Mouse (Mus musculus) layer of hippocampus, adult 18-20 months (tissue): Measurements from ENCODE around the gene Myh9. TPM values are rescaled to one million over a fixed set of nuclear protein-coding genes. Genes with fewer than 3 reads are reported as not detected.

Source experiments
- DNase-seq, 2 experiments: peaks; one replicate each; pipeline ENCODE4 v3.0.0; 2022; ENCODE audit warnings: low spot score in 2 of 2
- long read RNA-seq: library from polyadenylated mRNA; stranded (forward); transcript quantifications from one replicate; pipeline ENCODE4 v2.0.0, GENCODE M21; 2021
- total RNA-seq, 2 experiments: library from RNA; stranded (reverse); gene quantifications; 2 replicates each; pipeline ENCODE4 v1.2.3; 2021

Myh9 gene
- total RNA-seq, result 10 to 100 TPM; 86.7 to 88.3 TPM
- long read RNA-seq, full-length matches to known transcripts, result 26 of 39 reads
- long read RNA-seq, partial matches to known transcripts, result 7 of 39 reads
- long read RNA-seq, other reads (novel, unspliced or antisense), result 6 of 39 reads

- peak; percentile 97 to 100 for DNase-seq
Measured at GRCm38 (mm10) chr15:77842047-77842843, at the start of gene Myh9. Gene Myh9 (minus strand): TSS chr15:77842175.

DNA sequence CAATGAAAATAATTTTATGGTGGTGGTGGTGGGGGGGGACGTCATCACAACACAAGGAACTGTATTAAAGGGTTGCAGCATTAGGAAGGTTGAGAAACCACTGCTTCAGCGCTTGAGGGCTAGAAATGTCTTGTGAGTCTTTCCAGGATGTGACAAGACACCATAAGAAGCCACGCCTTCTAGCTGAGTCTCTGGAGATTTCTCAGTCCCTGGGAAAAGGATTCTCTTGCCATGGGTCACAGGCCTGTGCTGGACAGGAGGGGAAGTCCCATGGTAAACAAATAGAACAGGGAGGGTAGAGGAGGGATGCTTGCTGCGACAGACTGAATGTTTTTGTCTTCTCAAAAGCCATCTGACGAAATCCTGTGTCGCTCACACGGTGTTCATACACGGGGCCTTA lies 49.8 kb upstream of the Myh9 start:
- DNase-seq, result no peak

DNA sequence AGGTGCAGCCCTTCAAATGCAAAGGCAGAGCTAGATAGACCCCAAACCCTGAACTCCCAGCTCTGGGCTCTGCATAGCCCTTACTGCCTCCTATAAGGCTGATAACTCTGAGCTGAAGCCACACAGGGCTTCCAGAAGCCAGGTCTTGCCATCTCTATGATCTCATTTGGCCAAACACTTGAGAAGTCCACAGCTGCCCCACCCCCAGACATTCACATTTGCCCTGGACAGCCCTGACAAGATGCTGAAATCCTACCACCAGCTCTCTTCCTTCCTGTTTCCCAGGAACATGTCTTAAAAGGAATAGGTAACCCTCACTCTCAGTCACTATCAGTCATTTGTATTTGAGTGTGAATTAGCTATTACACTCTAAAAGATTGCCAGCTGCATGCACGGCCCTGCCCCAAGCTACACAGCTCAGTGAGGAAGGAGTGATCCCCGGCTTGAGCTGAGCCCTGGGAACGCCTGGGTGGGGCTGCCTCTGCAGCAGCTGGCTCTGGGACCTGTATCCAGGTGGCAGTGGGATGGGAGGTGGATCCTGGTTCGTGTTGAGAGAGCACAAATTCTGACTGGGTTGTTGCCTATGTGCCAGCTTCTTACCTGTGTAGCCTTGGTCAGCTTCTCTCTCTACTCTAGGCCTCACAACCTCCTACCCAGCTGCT lies 47.9 kb upstream of the Myh9 start:
- DNase-seq, result no peak

DNA sequence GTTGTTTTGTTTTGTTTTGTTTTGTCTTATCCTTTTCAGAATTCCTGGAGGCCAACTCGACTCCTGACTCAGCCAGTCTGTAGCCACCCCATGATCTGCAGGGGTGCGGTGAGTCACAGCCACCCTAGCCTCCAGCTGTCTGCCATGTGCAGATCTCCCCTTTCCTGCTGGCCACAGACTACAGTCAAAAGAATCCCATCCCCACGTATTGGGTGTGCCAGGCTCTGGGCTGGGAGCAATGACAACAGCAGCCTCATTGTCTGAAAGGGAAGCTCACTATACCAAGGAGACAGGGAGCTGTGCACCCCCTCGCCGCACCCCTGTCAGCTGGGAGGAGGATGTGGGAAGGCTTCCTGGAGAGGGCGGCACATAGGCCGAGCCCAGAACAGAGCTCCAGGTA lies 46.3 kb upstream of the Myh9 start:
- no peak for DNase-seq

- peak; percentile 7 to 34 for DNase-seq
Measured at GRCm38 (mm10) chr15:77887093-77887488, 45.1 kb upstream of the Myh9 start.

GRCm38 (mm10) chr15:77886369-77887092 lies 44.6 kb upstream of the Myh9 start:
- DNase-seq, result no peak

GRCm38 (mm10) chr15:77885945-77886344 lies 44.0 kb upstream of the Myh9 start:
- DNase-seq, result no peak

- DNase-seq, result no peak
Measured at GRCm38 (mm10) chr15:77885159-77885558, 43.2 kb upstream of the Myh9 start.

GRCm38 (mm10) chr15:77883697-77884010 lies 41.7 kb upstream of the Myh9 start:
- no peak for DNase-seq

- DNase-seq, result no peak
Measured at GRCm38 (mm10) chr15:77882797-77883696, 41.1 kb upstream of the Myh9 start.

- no peak for DNase-seq
Measured at GRCm38 (mm10) chr15:77882297-77882696, 40.3 kb upstream of the Myh9 start.

DNA sequence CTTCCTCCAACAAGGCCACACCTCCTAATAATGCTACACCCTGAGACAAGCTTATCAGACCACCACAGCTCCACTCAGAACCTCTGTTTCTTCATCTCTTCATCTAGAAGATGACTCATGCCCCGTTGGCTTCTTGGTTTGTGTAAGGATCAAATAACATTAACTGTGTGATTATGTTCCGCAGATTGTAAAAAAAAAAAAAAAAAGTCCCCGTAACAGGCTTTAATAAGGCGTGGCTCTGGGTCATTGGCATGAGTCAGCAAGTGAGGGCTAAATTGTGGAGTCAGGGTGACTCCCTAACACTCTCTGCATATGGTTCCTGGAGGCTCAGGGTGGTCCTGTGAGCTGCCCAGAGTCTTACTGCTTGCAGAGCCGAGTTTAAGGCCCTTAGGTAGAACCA lies 39.7 kb upstream of the Myh9 start:
- no peak for DNase-seq

- no peak for DNase-seq
Measured at GRCm38 (mm10) chr15:77880738-77881137, 38.8 kb upstream of the Myh9 start.

DNA sequence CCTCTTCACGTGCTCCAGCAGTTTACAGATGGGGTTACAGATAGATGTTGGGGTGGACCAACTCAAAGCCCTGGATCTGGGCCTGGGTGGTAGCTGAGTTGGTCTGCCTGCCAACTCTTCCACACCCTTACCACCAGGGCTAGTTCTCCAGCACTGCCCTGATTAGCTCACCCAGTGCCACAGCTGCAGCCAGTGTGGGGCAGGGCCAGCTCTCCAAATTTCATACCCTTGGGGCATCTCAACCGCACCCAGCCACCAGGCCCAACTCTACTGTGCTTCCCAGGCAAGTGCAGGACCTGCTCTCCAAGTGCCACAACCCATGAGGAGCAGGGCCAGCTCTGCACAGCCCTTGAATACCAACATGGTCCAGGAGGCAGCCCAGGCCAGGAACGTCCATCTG lies 37.8 kb upstream of the Myh9 start:
- DNase-seq, result no peak

GRCm38 (mm10) chr15:77877209-77877608 lies 35.2 kb upstream of the Myh9 start:
- DNase-seq, result no peak

GRCm38 (mm10) chr15:77876716-77877115 lies 34.7 kb upstream of the Myh9 start:
- no peak for DNase-seq

DNA sequence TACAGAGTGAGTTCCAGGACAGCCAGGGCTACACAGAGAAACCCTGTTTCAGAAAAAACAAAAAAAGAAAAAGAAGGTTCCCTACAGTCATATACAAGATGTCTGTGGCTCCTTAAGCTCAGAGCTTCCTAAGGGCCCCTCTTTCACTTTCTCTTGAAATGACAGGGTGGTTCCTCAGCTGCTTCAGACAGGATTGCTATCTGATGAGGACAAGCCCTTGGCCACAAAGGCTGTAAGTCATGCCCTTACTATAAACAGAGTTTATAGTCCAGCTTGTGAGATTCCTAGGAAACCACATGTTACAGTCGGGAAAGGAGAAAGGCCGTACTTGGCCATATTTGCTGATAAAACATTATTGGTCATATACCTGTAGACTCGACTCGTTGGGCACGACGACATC lies 34.0 kb upstream of the Myh9 start:
- no peak for DNase-seq

- no peak for DNase-seq
Measured at GRCm38 (mm10) chr15:77874807-77875206, 32.8 kb upstream of the Myh9 start.

- DNase-seq, result no peak
Measured at GRCm38 (mm10) chr15:77874310-77874709, 32.3 kb upstream of the Myh9 start.

GRCm38 (mm10) chr15:77873564-77873963 lies 31.6 kb upstream of the Myh9 start:
- DNase-seq, result no peak

GRCm38 (mm10) chr15:77872996-77873395 lies 31.0 kb upstream of the Myh9 start:
- DNase-seq, result no peak
